Mouse (Mus musculus) kidney, adult 2 months (tissue): Measurements from ENCODE around the gene Maff.

ENCODE experiments used
- CTCF ChIP-seq: fragments of 200-500 bp; conservative IDR thresholded peaks from 2 replicates; pipeline ENCODE4 v1.5.1; 2011; ENCODE audit warnings: low read depth, mild to moderate bottlenecking, control low read depth, low read length, moderate library complexity, mixed read lengths; ENCODE audit not compliant: insufficient read depth, insufficient read length
- POLR2A ChIP-seq: fragments of 200-500 bp; IDR thresholded peaks from one replicate; pipeline ENCODE4 v1.6.1; 2011; ENCODE audit warnings: low read depth, low read length, control low read depth

GRCm38 (mm10) chr15:79328058-79328938, 18.1 kb upstream of the Maff start, which contains the start of gene Pla2g6:
- TF ChIP-seq CTCF: no peak
- TF ChIP-seq POLR2A: no peak
